Mouse (Mus musculus): ENCODE data around the gene Copz1.

The Copz1 gene

DNA sequence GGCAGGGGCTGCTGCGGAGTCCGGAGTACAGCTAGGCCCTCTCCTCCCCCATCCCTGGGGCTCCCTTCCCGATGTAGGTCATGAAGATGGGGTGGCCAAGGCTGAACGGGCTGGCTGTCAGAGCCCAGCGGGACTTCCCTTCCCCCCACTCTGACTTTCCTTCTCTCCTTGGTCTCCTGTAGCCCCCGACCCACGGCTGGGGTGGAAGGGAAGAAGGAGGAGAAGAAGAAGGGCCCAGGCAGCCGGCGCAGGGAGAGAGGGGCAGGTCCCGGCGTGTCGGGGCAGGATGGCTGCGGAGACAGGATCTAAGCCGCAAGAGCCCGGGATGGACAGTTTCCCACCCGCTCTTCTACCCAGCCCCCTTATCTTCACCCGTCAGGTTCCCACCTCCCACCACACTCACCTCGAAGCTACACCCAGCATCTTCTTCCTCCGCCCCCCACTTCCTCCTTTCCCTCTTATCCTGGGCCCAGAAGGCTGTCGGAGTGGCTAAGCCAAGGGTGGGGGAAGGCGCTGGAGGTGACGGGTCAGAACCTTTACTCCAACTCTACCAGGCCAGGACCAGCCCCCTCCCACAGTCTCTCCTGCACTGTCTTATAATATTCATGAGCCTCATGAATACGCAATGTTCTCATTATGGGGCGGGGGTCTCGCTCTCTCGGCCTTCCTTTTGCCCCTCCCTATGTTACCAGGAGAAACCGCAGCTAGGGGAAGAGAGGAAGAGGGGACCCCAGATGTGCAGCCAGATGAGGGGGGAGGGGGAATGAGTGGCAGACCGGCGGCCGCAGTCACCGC, 66.8 kb downstream of the Copz1 start:
- DNase-seq (ENCODE audit: low spot score), result no peak

DNA sequence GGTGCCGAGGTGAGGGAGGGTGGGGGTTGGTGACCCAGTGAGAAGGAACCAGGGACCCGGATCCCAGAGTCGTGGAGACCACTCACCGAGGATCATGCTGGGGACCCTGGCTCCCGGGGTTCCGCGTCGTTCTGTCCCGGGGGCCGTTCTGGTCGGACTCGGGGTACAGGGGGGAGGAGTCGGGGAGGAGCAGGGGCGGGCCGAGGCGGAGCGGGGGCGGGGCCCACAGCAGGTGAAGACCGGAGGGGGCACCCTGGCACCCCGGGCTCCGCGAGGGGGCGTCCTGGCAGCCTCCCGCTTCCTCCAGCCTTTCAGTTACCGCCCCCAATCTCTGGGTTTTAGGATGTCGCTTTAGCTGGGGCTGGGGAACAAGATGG, 67.4 kb downstream of the Copz1 start, which contains the start of gene Zfp385a:
TSS of gene Zfp385a (minus strand) at position 133 of the 377 bp plus-strand sequence.
- DNase-seq (ENCODE audit: low spot score), result no peak

DNA sequence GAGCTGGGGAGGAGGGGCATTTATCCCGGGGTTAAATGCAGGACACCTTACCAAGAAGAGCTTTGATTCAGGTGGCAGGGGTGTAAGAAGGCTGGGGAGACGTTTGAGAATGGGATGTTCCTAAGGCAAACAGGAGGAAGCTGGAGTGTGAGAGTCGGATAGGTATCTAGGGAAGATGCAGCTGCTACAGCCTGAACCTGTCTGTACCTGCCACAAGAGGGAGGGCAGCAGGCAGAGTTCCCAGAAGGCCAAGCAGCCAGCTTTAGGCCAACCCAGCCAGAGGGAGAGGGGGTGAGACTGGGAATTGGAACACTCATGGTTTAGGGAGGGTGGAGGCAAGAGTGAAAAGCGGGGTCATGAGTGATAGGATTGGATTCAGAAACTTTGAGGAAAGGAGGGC, 68.3 kb downstream of the Copz1 start:
- no peak for DNase-seq (ENCODE audit: low spot score)

DNA sequence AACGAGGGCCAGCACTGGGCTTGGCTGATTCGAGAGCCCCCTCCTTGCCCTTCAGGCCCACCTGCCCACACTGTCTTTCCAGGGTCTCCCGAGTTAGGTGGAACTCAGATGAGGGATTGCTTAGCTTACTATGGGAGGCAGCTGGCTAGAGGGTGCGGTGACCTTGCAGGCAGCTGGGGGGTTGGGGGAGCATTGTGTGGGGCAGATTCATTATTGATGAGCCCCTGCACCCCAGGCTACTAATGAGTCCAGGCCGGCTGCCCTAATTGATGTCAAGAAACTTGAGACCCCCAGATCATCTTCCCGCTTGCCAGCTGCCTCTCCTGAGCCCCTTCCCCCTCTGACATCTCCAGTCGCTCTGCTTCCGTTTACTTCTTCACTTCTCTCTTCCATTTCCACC, 69.0 kb downstream of the Copz1 start:
- no peak for DNase-seq (ENCODE audit: low spot score)

DNA sequence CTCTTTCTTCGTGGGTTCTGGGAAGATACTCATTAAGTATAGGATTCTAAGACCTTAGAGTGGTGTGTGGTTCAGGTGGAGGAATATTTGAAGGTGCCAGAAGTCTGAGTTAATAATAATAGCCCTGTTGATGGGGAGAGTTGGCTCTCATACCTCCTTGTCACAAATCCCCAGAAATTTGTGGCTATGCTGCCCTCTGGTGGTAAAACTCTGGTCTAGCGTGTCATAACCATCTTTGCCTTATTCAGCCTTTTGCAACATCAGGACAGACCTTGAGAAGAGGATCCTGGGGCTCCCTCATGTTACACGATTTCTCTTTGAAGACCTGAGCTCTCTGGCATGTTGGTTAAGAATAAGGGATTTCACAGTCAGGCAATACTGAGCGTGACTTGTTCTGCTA, 69.9 kb downstream of the Copz1 start:
- DNase-seq (ENCODE audit: low spot score), result no peak

DNA sequence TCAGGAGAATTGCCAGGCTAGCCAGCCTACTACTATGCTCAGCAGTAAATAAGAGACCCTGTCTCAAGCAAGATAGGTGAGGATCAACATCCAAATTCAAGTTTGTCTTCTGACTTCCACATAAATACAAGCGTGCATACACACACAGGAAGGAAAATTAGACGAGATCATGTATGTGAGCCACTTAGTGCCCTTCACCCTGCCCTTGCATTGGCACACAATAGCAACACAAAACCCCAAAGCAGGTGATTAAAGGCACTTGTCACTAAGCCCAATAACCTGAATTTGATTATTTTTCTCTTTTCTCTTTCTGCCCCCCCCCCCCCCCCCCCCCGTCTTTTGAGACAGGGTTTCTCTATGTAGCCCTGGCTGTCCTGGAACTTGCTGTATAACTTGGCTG, 70.5 kb downstream of the Copz1 start:
- DNase-seq (ENCODE audit: low spot score), result no peak

DNA sequence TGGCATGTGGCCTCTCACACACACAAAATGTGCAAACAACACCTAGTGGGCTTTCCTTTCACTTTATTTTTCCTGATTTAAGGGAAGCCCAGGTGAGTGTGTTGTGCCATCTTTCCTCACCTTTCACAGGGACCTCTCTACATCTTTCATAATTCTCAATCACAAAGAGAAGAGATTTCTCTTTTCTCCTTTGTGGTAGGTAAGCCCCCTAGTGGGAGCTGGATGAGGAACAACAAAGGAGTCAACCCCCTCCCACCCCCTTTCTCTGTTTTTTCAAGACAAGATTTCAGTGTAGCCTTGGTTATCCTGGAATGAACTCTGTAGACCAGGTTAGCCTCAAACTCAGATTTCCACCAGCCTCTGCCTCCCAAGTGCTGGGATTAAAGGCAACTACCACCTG, 71.0 kb downstream of the Copz1 start:
- no peak for DNase-seq (ENCODE audit: low spot score)

DNA sequence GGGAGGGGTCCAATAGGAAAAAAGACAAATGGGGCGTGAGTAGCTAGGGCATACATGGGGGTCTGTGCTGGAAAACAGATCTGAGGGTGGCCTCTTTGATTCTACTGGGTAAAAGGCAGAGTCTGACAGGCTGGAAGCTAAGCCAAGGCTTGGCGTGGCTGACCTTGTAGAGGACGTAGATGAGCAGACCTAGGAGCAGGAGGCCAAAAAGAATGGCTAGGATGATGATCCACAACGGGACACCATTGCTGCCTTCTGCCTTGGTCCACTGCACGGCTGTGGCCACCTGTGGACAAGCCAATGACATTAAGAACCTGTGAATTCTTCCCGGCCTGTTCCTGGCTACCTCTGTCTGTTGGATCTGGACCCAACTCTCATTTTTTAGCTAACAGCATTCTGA, 73.3 kb downstream of the Copz1 start:
- DNase-seq (ENCODE audit: low spot score), result no peak

DNA sequence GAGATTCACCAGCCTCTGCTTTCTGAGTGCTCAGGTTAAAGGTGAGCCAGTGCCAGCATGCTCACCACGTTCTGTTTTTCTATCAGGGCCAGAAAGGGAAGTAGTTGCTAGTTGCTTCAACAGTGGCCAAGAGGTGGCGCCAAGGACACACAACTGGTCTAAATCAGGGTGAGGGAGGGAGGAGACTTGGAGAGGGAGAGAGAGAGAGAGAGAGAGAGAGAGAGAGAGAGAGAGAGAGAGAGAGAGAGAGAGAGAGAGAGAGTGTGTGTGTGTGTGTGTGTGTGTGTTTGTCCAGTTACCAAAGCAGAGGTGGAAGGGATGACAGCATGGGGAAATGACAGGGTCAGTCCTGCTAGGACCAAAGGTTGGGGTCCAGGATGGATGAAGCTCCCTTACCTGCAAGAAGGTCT, 74.8 kb downstream of the Copz1 start:
- DNase-seq (ENCODE audit: low spot score), result no peak
